Mouse (Mus musculus) lung, adult 2 months (tissue): Measurements from ENCODE around the gene Grk3.

Experiments used
- CTCF ChIP-seq: fragments of 200-500 bp; IDR thresholded peaks from 2 replicates; pipeline ENCODE4 v1.5.1; 2011; ENCODE audit warnings: mild to moderate bottlenecking, low read length, control low read depth; ENCODE audit not compliant: insufficient read depth
- POLR2A ChIP-seq: fragments of 200-500 bp; IDR thresholded peaks from 2 replicates; pipeline ENCODE4 v1.6.1; 2011; ENCODE audit warnings: low read depth, mild to moderate bottlenecking, control low read depth, low read length, borderline replicate concordance; ENCODE audit errors: extremely low read depth

DNA sequence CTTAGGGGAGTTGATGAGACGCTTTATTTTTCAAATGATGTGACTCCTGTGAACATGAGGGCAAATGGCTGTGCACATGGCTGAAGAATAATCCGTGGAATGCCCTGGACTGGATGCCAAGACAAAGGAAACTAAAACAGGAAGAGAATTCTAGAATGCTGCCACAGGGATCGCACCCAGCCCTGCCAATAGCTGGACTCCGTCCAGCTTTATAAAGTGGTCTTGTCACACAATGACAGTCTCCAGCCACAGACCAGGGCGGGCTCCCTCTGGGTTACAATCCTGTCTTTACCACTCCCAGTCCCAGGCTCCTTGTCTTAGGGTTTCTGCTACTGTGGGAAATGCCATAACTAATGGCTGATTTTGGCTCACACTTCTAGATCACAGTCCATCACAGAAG lies 38.5 kb downstream of the Grk3 start:
- TF ChIP-seq POLR2A (no peak), CTCF (no peak)
